Mouse (Mus musculus): ENCODE results near the gene Zdhhc12. TPM values are rescaled to one million over a fixed set of nuclear protein-coding genes. Genes with fewer than 3 reads are reported as not detected.

Gene Zdhhc12
- total RNA-seq, 2 experiments from 2014 or later = 13.0 to 14.1 TPM

- no peak for DNase-seq (ENCODE audit: low spot score in 2 of 2)
- intact Hi-C loops (cut with DNase I) = no loop called here
Measured at GRCm38 (mm10) chr2:30108260-30108659, 14.8 kb upstream of the Zdhhc12 start.

DNA sequence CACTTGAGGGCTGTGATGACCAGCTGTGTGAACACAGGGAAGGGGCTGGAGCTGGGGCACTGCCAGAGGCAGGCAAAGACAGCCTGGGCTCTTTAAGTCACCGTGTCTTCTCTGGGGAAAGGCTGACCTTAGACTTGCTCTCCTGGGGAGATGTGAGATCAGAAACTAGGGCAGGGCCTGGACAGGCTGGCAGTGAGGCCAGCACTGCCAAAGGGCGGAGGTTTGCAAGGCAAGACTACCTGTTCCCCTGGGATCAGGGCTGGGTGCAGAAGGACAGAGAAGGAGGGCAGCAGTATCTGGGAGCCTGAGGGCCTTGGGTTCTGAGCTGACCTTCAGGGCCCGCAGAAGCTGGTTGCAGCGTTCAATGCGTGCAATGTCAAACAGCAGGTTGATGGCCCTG, 14.2 kb upstream of the Zdhhc12 start:
- intact Hi-C loops (cut with DNase I) = no loop called here
- no peak for DNase-seq (ENCODE audit: low spot score in 2 of 2)

DNA sequence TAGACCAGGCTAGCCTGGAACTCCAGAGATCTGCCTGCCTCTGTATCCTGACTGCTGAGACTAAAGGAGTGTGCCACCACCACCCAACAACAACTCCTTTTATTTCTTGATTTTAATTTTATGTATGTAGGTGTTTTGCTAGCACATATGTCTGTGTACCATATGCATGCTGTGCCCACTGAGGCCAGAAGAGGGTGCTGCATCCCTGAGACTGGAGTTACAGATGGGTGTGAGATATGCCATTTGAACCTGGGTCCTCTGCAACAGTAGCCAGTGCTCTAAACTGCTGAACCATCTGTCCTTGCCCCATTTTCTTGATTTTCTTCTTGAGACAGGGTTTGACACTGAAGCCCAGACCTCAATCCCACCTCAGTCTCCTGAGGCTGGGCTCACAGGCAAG, 12.9 kb upstream of the Zdhhc12 start:
- peak; percentile 61 for DNase-seq (ENCODE audit: low spot score in 2 of 2)
- intact Hi-C loops (cut with DNase I) = no loop called here

DNA sequence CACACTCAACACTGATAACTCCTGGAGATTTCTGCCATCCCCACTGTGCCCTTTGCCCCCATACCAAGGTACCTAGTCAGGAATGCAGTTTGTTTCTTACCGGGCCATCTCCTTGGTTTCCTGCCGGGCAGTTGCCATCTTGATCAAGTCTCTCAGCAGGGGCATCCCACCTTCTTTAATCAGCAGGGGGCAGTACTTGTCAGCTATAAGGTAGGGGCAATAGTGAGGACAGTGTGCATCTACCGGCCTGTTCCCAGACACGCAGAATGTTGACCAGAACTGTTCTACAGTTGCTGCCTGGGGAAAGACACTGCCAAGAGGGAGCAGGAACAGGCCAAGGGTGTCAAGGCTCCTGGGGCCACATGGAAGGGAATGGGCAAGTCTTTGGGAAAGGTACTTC, 6.8 kb upstream of the Zdhhc12 start:
- DNase-seq (ENCODE audit: low spot score in 2 of 2) = no peak
- intact Hi-C loops (cut with DNase I) = no loop called here

DNA sequence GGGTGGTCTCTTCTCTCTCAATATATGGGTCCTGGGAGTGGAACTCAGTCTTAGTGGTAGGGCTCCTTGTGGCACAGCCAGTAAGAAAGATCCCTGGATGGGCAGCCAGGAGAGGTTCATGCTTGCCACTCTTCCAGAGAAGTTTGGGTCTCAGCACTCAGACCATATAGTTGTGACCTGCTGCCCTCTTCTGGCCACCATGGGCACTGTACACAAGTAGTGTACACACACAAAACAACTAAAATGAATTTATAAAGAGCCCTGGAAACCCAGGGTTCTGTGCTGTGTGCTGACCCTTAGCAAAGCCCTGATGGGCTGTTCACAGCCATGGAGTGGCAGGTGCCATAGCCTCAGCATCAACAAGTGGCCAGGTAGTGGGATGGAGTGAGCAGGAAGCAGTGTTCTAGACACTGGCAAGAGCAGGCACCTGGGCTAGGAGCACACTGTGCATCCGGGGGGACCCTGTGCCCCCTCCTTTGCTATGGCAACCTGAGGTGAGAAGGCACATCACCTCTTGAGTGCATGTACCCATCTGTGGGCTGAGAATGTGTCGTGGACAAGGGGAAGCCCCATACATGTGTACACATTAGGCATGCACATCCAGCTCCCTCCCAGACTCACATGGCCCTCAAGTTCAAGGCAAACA, 2.6 kb upstream of the Zdhhc12 start:
- DNase-seq (ENCODE audit: low spot score in 2 of 2) = peak; percentile 46 to 54

DNA sequence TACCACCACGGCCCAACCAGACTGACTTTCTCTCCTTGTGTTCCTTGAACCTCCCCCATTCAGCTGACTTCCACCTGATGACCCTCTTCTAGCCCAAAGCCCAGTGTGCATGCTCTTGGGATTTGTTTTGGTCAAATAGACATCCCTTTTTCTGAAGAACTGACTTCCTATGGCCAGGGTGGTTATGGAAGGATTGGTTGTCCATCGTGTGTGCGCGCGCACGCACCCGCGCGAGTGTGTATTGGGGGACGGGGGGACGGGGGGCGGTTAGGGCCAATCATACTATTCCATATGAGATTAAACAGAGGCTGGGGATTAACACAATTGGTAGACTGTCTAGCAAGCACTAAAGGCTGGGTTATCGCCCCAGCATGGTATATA, 750 bp upstream of the Zdhhc12 start:
- intact Hi-C loops (cut with DNase I) = no loop called here
- no peak for DNase-seq (ENCODE audit: low spot score in 2 of 2)

More for the DNA sequence above, 2.6 kb upstream of the Zdhhc12 start:
- intact Hi-C loops (cut with DNase I) = no loop called here

DNA sequence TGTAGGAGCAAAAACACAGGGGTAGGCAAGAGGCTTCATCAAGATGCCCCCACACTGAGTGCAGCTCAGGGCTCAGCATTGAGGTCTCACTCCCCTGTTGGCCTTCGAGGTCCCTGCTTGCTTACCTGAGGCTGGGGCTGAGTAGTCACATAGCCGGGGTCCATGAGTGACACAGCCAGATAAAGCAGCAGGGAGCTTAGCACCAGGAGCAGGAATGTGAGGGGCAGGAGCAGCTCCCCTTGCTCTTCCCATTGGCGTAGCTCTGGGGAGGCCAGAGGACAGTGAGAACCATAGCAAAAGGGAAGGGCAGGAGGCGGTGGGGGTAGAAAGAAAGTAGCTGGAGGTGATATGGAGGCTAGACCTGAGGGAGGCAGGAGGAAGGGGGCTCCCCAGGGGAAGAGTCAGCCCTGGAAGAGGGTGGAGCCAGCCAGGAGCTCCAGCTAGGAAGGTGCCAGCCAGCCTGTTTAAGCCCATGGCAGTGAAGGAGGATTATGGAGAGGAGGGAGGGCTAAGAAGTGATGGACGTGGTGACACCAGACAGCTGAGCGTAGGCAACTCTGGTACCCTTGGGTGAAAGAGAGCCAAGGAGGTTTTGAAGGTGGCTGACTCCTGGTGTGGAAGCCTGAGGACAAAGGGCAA, 1.0 kb downstream of the Zdhhc12 start:
- intact Hi-C loops (cut with DNase I) = no loop called here
- no peak for DNase-seq (ENCODE audit: low spot score in 2 of 2)

DNA sequence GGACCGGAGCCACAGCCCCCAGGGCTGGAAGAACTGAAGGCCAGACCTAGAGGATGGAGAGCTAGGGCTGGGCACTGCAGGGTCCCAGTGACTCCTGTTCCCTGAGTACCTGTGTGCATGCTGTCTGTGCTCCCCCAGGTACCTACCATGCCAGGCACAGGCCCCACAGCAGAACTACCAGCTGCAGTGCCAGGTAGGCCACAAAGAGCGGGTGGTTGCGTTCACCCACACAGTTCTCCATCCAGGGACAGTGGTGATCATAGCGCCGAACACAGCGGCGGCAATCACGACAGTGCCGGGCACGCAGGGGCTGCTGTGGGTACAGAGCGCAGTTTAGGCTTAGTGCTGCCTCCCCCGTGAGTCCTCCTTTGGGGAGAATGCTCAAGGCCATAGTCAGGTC, 1.9 kb downstream of the Zdhhc12 start:
- no peak for DNase-seq (ENCODE audit: low spot score in 2 of 2)
- intact Hi-C loops (cut with DNase I) = no loop called here

DNA sequence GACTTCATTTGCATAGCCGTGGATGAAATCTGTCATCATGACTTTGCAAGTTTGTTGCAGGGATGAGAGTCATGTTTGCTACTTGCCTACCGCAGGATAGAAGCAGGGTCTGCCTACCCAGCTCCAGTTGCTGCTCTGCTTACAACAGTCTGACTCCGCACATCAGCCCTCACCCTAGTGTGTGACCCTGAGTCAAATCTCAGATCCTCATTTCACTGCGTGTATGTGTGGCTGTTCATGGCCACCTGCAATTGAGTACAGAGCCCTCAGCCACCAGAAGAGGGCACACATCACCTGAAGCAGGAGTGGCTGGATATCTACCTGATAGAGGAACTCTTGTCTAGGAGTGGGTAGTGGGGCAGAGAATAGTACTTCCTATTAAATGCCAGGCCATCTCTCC, 6.1 kb downstream of the Zdhhc12 start:
- intact Hi-C loops (cut with DNase I) = no loop called here
- DNase-seq (ENCODE audit: low spot score in 2 of 2) = no peak

- no peak for DNase-seq (ENCODE audit: low spot score in 2 of 2)
- intact Hi-C loops (cut with DNase I) = no loop called here
Measured at GRCm38 (mm10) chr2:30084632-30085031, 8.8 kb downstream of the Zdhhc12 start.

- DNase-seq (ENCODE audit: low spot score in 2 of 2) = no peak
- intact Hi-C loops (cut with DNase I) = no loop called here
Measured at GRCm38 (mm10) chr2:30084113-30084512, 9.3 kb downstream of the Zdhhc12 start.

GRCm38 (mm10) chr2:30080181-30080800, 13.2 kb downstream of the Zdhhc12 start:
- DNase-seq (ENCODE audit: low spot score in 2 of 2) = no peak
- intact Hi-C loops (cut with DNase I) = no loop called here

GRCm38 (mm10) chr2:30078760-30079159, 14.7 kb downstream of the Zdhhc12 start:
- intact Hi-C loops (cut with DNase I) = no loop called here
- DNase-seq (ENCODE audit: low spot score in 2 of 2) = no peak

DNA sequence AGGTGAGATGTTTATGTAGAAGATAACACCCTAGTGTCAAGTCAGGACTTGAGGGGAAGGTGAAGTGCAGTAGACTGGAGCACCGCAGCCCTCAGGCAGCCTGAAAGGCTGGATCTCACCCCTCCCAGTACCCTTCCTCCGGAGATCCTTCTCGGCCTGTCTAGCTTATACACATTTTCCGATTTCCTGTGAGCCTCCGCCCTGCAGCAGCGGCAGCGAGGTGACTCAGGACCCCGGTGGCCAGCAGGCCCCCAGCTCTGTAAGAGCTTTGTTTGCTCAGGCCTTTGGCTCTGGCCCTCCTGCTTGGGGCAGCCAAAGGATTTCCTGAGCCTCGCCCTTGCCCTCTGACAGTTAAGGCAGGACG, 15.1 kb downstream of the Zdhhc12 start:
- no peak for DNase-seq (ENCODE audit: low spot score in 2 of 2)
- intact Hi-C loops (cut with DNase I) = no loop called here

GRCm38 (mm10) chr2:30077502-30078348, 15.7 kb downstream of the Zdhhc12 start, which contains the start of gene Pkn3:
Gene Pkn3 (plus strand): TSS chr2:30077684.
- peak; percentile 81 for DNase-seq (ENCODE audit: low spot score in 2 of 2)
- intact Hi-C loops (cut with DNase I) = loop anchor here (2.0 kb wide), 1 partner anchor 85 kb away; no protein-coding TSS in a partner anchor

DNA sequence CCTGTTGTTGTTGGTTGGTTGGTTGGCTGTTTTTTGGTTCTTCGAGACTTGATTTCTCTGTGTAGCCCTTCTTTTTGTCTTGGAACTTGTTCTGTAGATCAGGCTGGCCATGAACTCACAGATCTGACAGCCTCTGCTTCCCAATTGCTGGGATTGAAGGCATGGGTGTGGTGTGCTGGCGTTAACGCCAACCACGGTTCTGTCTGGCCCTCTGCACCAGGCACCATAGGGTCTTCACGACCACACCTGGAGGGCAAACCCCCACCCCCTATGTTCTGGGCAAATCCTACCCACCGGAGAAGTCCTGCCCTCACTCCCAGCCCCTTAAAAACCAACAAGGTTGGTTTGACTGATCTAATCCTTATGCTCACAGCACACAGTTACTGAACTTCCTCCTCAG, 16.5 kb downstream of the Zdhhc12 start:
- intact Hi-C loops (cut with DNase I) = loop anchor here (2.0 kb wide), 1 partner anchor 86 kb away; no protein-coding TSS in a partner anchor
- no peak for DNase-seq (ENCODE audit: low spot score in 2 of 2)

GRCm38 (mm10) chr2:30076439-30076838, 17.0 kb downstream of the Zdhhc12 start:
- intact Hi-C loops (cut with DNase I) = loop anchor here (2.0 kb wide), 1 partner anchor 86 kb away; no protein-coding TSS in a partner anchor

GRCm38 (mm10) chr2:30075625-30076024, 17.8 kb downstream of the Zdhhc12 start:
- DNase-seq (ENCODE audit: low spot score in 2 of 2) = no peak
- intact Hi-C loops (cut with DNase I) = loop anchor here (2.0 kb wide), 1 partner anchor 87 kb away; no protein-coding TSS in a partner anchor

More at GRCm38 (mm10) chr2:30076439-30076838, 17.0 kb downstream of the Zdhhc12 start:
- no peak for DNase-seq (ENCODE audit: low spot score in 2 of 2)

GRCm38 (mm10) chr2:30073285-30073684, 20.2 kb downstream of the Zdhhc12 start:
- intact Hi-C loops (cut with DNase I) = no loop called here
- no peak for DNase-seq (ENCODE audit: low spot score in 2 of 2)

- DNase-seq (ENCODE audit: low spot score in 2 of 2) = no peak
- intact Hi-C loops (cut with DNase I) = no loop called here
Measured at GRCm38 (mm10) chr2:30072875-30073274, 20.6 kb downstream of the Zdhhc12 start.
